ENCODE assay signal across 11 mouse cellular contexts in the genomic region with DNA sequence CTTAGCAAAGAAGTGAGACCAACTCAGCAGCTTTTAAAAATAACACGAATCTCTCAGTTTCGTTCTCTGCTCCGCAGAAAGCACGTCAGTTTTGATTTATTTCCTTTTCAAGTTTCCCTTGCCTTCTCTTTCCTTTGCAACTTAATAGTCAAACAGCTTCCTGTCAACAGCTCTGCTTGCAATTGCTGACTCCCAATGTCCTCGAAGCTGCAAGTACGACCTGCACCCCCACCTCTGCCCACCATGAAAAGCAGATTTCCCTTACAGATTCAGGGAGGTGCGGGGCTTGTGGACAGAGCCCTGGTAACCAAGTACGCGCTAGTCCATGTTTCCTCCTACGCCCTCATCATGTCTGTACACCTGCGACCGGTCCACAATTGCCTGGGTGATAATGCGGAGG.
A peak's percentile ranks its signal among the peaks of the same experiment; 100 is the strongest.
DNase-seq lines count a peak whose midpoint lies in the region; ATAC-seq and TF ChIP-seq lines count a peak whose summit lies in the region.
"Had no signal": no experiment of that assay in that cellular context is flagged by ENCODE, and none has a peak within 500 bp of the region (broad histone marks: within the 10 kb centered on the region; RNA-seq: fewer than 3 reads in every experiment).

No protein-coding gene starts in this region.

- no peaks in the 10 kb centered on the region for H3K27me3 ChIP-seq in forebrain, postnatal 0 days (ENCODE audit: insufficient read depth, low read length)
- no peaks in the 10 kb centered on the region for H3K27me3 ChIP-seq in forebrain, embryonic 15.5 days
- no peaks in the 10 kb centered on the region for H3K27me3 ChIP-seq in embryonic facial prominence, embryonic 14.5 days (replicated peaks; ENCODE audit: control insufficient read depth, insufficient read depth, low read length)
- H3K27me3 ChIP-seq: midbrain, embryonic 12.5 days; Patski had no signal

- no peaks in the 10 kb centered on the region for H3K9me3 ChIP-seq in forebrain, postnatal 0 days (ENCODE audit: low read length)
- no peaks in the 10 kb centered on the region for H3K9me3 ChIP-seq in forebrain, embryonic 15.5 days
- H3K9me3 ChIP-seq in embryonic facial prominence, embryonic 14.5 days (ENCODE audit: control insufficient read depth, low read length) = no peaks in the 10 kb centered on the region
- H3K9me3 ChIP-seq: midbrain, embryonic 12.5 days had no signal

- DNase-seq in forebrain, postnatal 0 days = no peak
- DNase-seq in kidney, postnatal 4 days = peak; percentile 3 to 4
- DNase-seq in kidney, postnatal 25 days = no peak
- peak; percentile 11 for DNase-seq in embryonic facial prominence, embryonic 14.5 days (ENCODE audit: low spot score)
- DNase-seq in right cerebral cortex, postnatal 4 days = no peak
- no peak for DNase-seq in right cerebral cortex, postnatal 25 days
- DNase-seq: liver had no signal

- no peak for ATAC-seq in forebrain, postnatal 0 days
- ATAC-seq in forebrain, embryonic 15.5 days (replicated peaks) = no peak
- ATAC-seq in embryonic facial prominence, embryonic 14.5 days (ENCODE audit: low read depth) = no peak
- ATAC-seq in neutrophil, adult 5-6 weeks (ENCODE audit: extremely low read depth, insufficient number of reproducible peaks, low FRiP score, poor library complexity, severe bottlenecking) = 0 out of 2 replicates have a peak, but pooled peaks have one; percentile 6
- ATAC-seq: Patski had no signal

- peak overlapping the region; percentile 15 for H3K4me2 ChIP-seq in forebrain, postnatal 0 days (ENCODE audit: low read depth)
- no peak overlapping the region for H3K4me2 ChIP-seq in forebrain, embryonic 15.5 days (replicated peaks)
- H3K4me2 ChIP-seq in embryonic facial prominence, embryonic 14.5 days (ENCODE audit: low read depth, low read length) = peak overlapping the region; percentile 48
- H3K4me2 ChIP-seq: midbrain, embryonic 12.5 days had no signal

- H3K9ac ChIP-seq in forebrain, postnatal 0 days = no peak overlapping the region
- no peak overlapping the region for H3K9ac ChIP-seq in forebrain, embryonic 15.5 days (replicated peaks)
- H3K9ac ChIP-seq in embryonic facial prominence, embryonic 14.5 days (ENCODE audit: low read depth, low read length) = no peak overlapping the region
- H3K9ac ChIP-seq: midbrain, embryonic 12.5 days had no signal

- 0 out of 2 replicates have a peak, but pooled peaks cover 2% of the 10 kb centered on the region for H3K4me1 ChIP-seq in forebrain, postnatal 0 days (ENCODE audit: insufficient read depth)
- H3K4me1 ChIP-seq in forebrain, embryonic 15.5 days = peaks cover 14% of the 10 kb centered on the region
- peaks cover 8% of the 10 kb centered on the region; the same call in 1 of the 2 replicates for H3K4me1 ChIP-seq in embryonic facial prominence, embryonic 14.5 days (ENCODE audit: control insufficient read depth, insufficient read depth, low read length)
- H3K4me1 ChIP-seq: midbrain, embryonic 12.5 days had no signal

- H3K4me3 ChIP-seq in forebrain, postnatal 0 days (ENCODE audit: low read depth, low read length) = no peak overlapping the region
- H3K4me3 ChIP-seq in forebrain, embryonic 15.5 days = no peak overlapping the region
- peak overlapping the region; percentile 16; the same call in 1 of the 2 replicates for H3K4me3 ChIP-seq in embryonic facial prominence, embryonic 14.5 days (ENCODE audit: low read depth, low read length)
- H3K4me3 ChIP-seq: midbrain, embryonic 12.5 days had no signal

- no peak overlapping the region; the same call in 1 of the 2 replicates for H3K27ac ChIP-seq in forebrain, postnatal 0 days (ENCODE audit: low read depth, low read length)
- H3K27ac ChIP-seq in forebrain, embryonic 15.5 days (replicated peaks) = no peak overlapping the region; the same call in 1 of the 2 replicates
- no peak overlapping the region for H3K27ac ChIP-seq in embryonic facial prominence, embryonic 14.5 days (replicated peaks; ENCODE audit: low read depth, low read length)
- H3K27ac ChIP-seq: midbrain, embryonic 12.5 days had no signal

- no peaks in the 10 kb centered on the region for H3K36me3 ChIP-seq in forebrain, postnatal 0 days (ENCODE audit: insufficient read depth)
- no peaks in the 10 kb centered on the region for H3K36me3 ChIP-seq in forebrain, embryonic 15.5 days
- no peaks in the 10 kb centered on the region for H3K36me3 ChIP-seq in embryonic facial prominence, embryonic 14.5 days (ENCODE audit: control insufficient read depth, insufficient read depth, low read length)
- H3K36me3 ChIP-seq: midbrain, embryonic 12.5 days had no signal

- WGBS in forebrain, postnatal 0 days = 68% methylated on average over 13 of the region's 13 CpGs
- 73% methylated on average over 13 of the region's 13 CpGs for whole genome bisulfite sequencing in forebrain, embryonic 15.5 days
- 42% methylated on average over 13 of the region's 13 CpGs for WGBS in embryonic facial prominence, embryonic 14.5 days

- no peak for TF ChIP-seq CTCF in forebrain, postnatal 0 days (IDR thresholded peaks at IDR 0.05; ENCODE audit: low read depth)

Comparison
In these comparisons a context has a peak if more than half of its experiments do, and no peak if none do; other contexts are left out.
1. DNase-seq: peak in kidney, postnatal 4 days (2 of 2) and embryonic facial prominence, embryonic 14.5 days (single experiment); none in forebrain, postnatal 0 days (single experiment), kidney, postnatal 25 days (0 of 2), right cerebral cortex, postnatal 4 days (single experiment) and right cerebral cortex, postnatal 25 days (single experiment).